Mouse (Mus musculus) liver, embryonic 14.5 days (tissue): ENCODE data around the gene Zfp60. TPM values are rescaled to one million over a fixed set of nuclear protein-coding genes. Genes with fewer than 3 reads are reported as not detected.

Source experiments
- ATAC-seq: fragments of 200-750 bp; cut with Nextera tagmentation; 2 replicates; pipeline ENCODE4 v1.8.0; 2017; ENCODE audit warnings: moderate number of reproducible peaks, mild to moderate bottlenecking, moderate library complexity; ENCODE audit not compliant: insufficient read depth
- DNase-seq, 3 experiments: peaks; one replicate each; pipeline ENCODE4 v3.0.0-alpha.2; 2012 to 2013; ENCODE audit warnings: low read depth in 3 of 3, low spot score in 3 of 3
- H3K27ac ChIP-seq: fragments of 300-500 bp; sonication (generic); 2 replicates; pipeline ENCODE4 v1.5.1; 2014; ENCODE audit warnings: moderate library complexity, mild to moderate bottlenecking, control low read depth, inconsistent platforms
- H3K27me3 ChIP-seq: fragments of 300-500 bp; sonication (generic); 2 replicates; pipeline ENCODE4 v1.6.1; 2014; ENCODE audit warnings: mild to moderate bottlenecking, low read length, moderate library complexity; ENCODE audit not compliant: control insufficient read depth, insufficient read depth
- H3K36me3 ChIP-seq: fragments of 300-500 bp; sonication (generic); replicated peaks from 2 replicates; pipeline ENCODE4 v1.6.1; 2014; ENCODE audit warnings: low read depth; ENCODE audit not compliant: control insufficient read depth, insufficient read depth
- H3K4me1 ChIP-seq, 2 experiments: fragments of 200-500 bp in 1 of 2; fragments of 300-500 bp in 1 of 2; sonication (generic) in 1 of 2; replicated peaks; 2 replicates each; pipeline ENCODE4 v1.6.1; 2012 to 2014; ENCODE audit warnings: antibody characterized with exemption in 1 of 2, inconsistent platforms in 1 of 2, low read length in 1 of 2; ENCODE audit not compliant: control insufficient read depth in 2 of 2, insufficient read depth in 2 of 2
- H3K4me2 ChIP-seq: fragments of 300-500 bp; sonication (generic); 2 replicates; pipeline ENCODE4 v1.6.1; 2014; ENCODE audit warnings: low read depth, mild to moderate bottlenecking, control low read depth, moderate library complexity
- H3K4me3 ChIP-seq, 2 experiments: fragments of 200-500 bp in 1 of 2; fragments of 300-500 bp in 1 of 2; sonication (generic) in 1 of 2; 2 replicates each; pipeline ENCODE4 v1.5.1; 2012 to 2014; ENCODE audit warnings: low read depth in 2 of 2, low read length in 2 of 2, mild to moderate bottlenecking in 2 of 2, control low read depth in 1 of 2, inconsistent platforms in 1 of 2, moderate library complexity in 1 of 2; ENCODE audit not compliant: insufficient read depth in 1 of 2
- H3K9ac ChIP-seq: fragments of 300-500 bp; sonication (generic); replicated peaks from 2 replicates; pipeline ENCODE4 v1.6.1; 2014; ENCODE audit warnings: mild to moderate bottlenecking, control low read depth, moderate library complexity
- H3K9me3 ChIP-seq: fragments of 300-500 bp; sonication (generic); 2 replicates; pipeline ENCODE4 v1.6.1; 2016; ENCODE audit warnings: low read length, mixed read lengths; ENCODE audit not compliant: control insufficient read depth
- CTCF ChIP-seq: IDR thresholded peaks from 2 replicates; pipeline ENCODE4 v1.5.1; 2016; ENCODE audit warnings: antibody characterized with exemption, low read depth, control low read depth
- EP300 ChIP-seq: IDR thresholded peaks from 2 replicates; pipeline ENCODE4 v1.6.1; 2016; ENCODE audit warnings: antibody characterized with exemption, low read depth
- WGBS: fragments of 180-500 bp; shearing (Covaris S2); extraction: QIAGEN DNeasy Blood & Tissue Kit; methylation state at CpG from one replicate; pipeline ENCODE4 v1.1.7; 2014; ENCODE audit not compliant: insufficient replicate concordance; 5-methylcytosine and 5-hydroxymethylcytosine counted together
- polyA plus RNA-seq, 2 experiments: library from polyadenylated mRNA; depleted of rRNA in 1 of 2; stranded (reverse) in 1 of 2; unstranded in 1 of 2; fragments of >200 nt; fragmentation: Nextera tagmentation in 1 of 2; extraction: Ambion mirVana in 1 of 2; gene quantifications; 2 replicates each; pipeline versions ENCODE4 v1.2.1 to v1.2.3; 2012 to 2014

Zfp60 gene
- polyA plus RNA-seq, 2 experiments = 1.4 to 4.5 TPM

DNA sequence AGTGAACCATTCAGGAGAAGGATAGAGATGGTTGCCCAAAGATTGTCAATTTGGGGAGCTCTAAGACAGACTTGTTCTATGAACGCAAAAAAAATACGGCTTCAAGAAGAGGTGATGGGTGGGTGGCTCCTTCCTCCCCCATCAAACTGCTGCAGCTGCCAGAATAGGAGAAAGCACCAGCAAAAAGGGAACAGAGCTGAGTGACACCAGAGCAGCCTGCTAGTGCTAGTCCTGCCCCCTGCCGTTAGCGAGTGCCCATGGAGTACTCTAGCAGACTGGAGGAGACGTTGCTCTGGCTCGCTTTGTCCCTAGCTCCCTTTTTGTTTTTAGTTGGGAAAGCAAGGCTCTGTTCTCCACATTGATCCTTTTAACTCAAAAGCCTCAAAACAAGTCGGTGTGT is 20.8 kb upstream of the Zfp60 start:
- H3K9ac ChIP-seq = no peak overlapping the region
- WGBS = 80% methylated on average over 7 of the region's 7 CpGs
- no peak for TF ChIP-seq EP300
- TF ChIP-seq CTCF = no peak

DNA sequence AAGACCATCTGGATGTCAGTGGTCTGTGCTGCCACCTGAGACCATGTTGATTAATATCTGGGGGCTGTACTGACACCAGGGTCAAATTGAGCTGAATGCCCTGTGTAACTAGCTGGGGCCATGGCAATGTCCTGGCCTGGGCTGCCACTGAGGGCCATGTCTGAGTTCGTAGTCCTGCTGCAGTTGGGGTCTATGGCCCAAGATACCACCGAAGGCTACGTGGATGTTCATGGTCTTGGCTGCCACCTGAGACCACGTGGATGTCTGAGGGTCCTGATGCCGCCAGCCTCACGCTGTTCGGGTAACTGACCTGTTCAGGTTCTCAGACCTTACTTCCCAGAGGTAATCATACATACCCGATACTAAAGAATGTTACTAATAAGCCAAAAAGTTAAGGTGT is 9.2 kb upstream of the Zfp60 start:
- TF ChIP-seq EP300 (no peak), CTCF (no peak)
- Histone ChIP-seq H3K36me3 (no peaks in the 10 kb centered on the region), H3K4me1 (no peaks in the 10 kb centered on the region), H3K27me3 (no peaks in the 10 kb centered on the region), H3K27ac (no peak overlapping the region), H3K4me3 (no peak overlapping the region), H3K9ac (no peak overlapping the region), H3K4me2 (no peak overlapping the region), H3K9me3 (no peaks in the 10 kb centered on the region)
- ATAC-seq (no peak), DNase-seq (no peak)
- WGBS = 62% methylated on average over 8 of the region's 8 CpGs

More for the DNA sequence above, 20.8 kb upstream of the Zfp60 start:
- Histone ChIP-seq H3K27ac (no peak overlapping the region), H3K27me3 (no peaks in the 10 kb centered on the region), H3K36me3 (no peaks in the 10 kb centered on the region), H3K9me3 (no peaks in the 10 kb centered on the region), H3K4me3 (no peak overlapping the region), H3K4me2 (no peak overlapping the region), H3K4me1 (no peaks in the 10 kb centered on the region)
- no peak for ATAC-seq
- DNase-seq = no peak

DNA sequence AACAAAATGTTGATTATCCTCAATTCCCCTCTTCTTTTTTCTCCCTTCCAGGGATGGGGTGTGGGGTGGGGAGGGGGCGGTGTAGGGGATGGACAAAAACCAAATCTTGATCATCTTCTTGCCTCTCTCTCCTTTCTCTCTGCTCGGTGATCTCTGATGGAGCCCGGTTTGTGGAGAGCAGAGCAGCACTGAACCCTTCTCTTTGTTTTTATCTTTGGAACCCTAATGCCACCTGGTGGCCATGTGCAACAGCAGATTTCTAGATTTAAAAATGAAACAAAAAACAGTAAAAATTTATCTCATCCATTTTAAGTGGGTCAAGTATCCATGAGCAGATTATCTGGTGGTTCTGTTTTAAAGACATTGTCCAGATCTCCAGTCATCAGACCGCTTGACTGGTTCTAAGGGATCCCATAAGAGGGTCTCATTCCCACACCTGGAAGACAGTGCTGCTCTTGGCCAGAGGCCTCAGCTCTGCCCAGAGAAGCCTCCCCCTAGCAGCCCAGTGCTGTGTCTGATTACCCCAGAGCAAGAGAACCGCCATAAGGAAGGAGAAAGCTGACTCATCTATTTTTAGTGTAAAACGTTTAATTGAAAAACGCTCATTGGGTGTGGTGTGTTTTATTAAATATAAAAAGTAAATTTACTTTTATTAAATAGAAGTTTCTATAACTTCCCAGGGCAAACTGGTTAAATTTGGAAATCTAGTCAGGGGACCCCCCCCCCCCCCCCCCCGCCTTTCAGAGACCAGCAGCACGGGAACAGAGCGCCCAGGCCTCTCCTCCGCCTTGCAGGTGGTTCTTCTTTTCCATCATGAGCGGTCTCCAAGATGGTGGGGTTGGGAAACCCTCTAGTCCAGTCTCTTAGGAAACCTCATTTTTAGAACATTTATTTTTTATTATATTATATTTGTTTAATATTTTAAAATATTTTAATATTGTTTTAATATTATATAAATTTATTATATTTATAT is 5.3 kb upstream of the Zfp60 start:
- H3K9me3 ChIP-seq = no peaks in the 10 kb centered on the region
- TF ChIP-seq EP300 = no peak
- TF ChIP-seq CTCF = peak; percentile 55
- H3K36me3 ChIP-seq = no peaks in the 10 kb centered on the region
- no peak overlapping the region for H3K4me3 ChIP-seq
- ATAC-seq = no peak
- no peaks in the 10 kb centered on the region; a peak in 1 of 4 replicates for H3K4me1 ChIP-seq
- no peaks in the 10 kb centered on the region for H3K27me3 ChIP-seq
- peak; percentile 7 to 28 (median 12) for DNase-seq
- H3K4me2 ChIP-seq = no peak overlapping the region
- 39% methylated on average over 12 of the region's 12 CpGs for WGBS
- no peak overlapping the region for H3K9ac ChIP-seq
- no peak overlapping the region for H3K27ac ChIP-seq

DNA sequence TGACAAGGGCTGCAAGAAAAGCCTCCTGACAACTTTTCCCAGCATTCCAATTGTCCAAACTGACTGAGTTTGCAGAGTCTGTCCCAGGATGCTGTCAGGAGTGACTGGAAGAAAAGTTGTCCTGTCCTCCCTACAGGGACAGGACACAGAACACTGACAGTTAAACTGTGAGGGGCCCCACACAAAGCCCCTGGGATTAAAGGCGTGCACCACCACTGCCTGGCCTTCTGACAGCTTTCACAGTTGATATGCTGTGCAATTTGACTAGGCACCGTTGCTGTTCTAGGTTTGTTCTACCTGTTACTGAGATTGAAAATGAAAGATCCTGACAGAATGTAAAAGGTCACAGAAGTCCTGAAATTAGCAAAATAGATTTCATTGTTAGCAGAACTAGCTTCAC is 3.7 kb upstream of the Zfp60 start:
- H3K9ac ChIP-seq = no peak overlapping the region
- no peak overlapping the region for H3K4me3 ChIP-seq
- DNase-seq = no peak
- WGBS = 58% methylated on average over 2 of the region's 2 CpGs
- H3K27me3 ChIP-seq = no peaks in the 10 kb centered on the region
- ATAC-seq = no peak
- H3K36me3 ChIP-seq = no peaks in the 10 kb centered on the region
- no peak overlapping the region for H3K27ac ChIP-seq
- H3K9me3 ChIP-seq = no peaks in the 10 kb centered on the region
- no peak overlapping the region for H3K4me2 ChIP-seq
- peaks cover 2 to 4% of the 10 kb centered on the region in 2 experiments for H3K4me1 ChIP-seq
- TF ChIP-seq EP300 = no peak
- no peak for TF ChIP-seq CTCF

DNA sequence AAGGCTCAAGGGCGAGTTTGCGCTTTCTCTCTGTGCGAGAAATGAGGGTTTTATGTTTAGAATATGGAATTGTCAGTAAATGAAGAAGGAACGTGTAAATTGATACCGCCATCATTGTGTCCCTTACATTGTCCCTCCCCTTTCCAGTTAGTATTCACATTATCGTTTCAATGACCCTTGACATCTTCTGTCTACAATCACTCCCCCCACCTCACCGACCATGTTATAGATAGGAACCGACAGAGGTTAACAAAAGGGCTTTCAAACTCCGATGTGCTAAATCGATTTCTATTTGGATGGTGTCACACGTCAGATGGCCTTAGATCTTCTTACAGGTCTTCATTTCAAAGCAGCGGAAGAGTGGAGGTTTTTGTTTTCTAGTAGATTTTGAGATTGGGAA is 757 bp downstream of the Zfp60 start:
- 19% methylated on average over 12 of the region's 12 CpGs for WGBS
- Histone ChIP-seq H3K4me1 (peaks cover 2 to 9% of the 10 kb centered on the region in 2 experiments), H3K27ac (no peak overlapping the region; the same call in 1 of the 2 replicates), H3K9me3 (no peaks in the 10 kb centered on the region), H3K27me3 (no peaks in the 10 kb centered on the region), H3K4me2 (peak overlapping the region; percentile 73), H3K4me3 (peak overlapping the region; percentile 73 to 93), H3K9ac (peak overlapping the region; percentile 73), H3K36me3 (no peaks in the 10 kb centered on the region)
- no peak for DNase-seq
- no peak for ATAC-seq
- TF ChIP-seq CTCF (no peak), EP300 (no peak)
